Mouse (Mus musculus) midbrain, embryonic 15.5 days (tissue): ENCODE data around the gene Abtb2. TPM values are rescaled to one million over a fixed set of nuclear protein-coding genes. Genes with fewer than 3 reads are reported as not detected.

ENCODE experiments used
- ATAC-seq: fragments of 200-750 bp; cut with Nextera tagmentation; replicated peaks from 2 replicates; pipeline ENCODE4 v1.8.0; 2017; ENCODE audit warnings: moderate TSS enrichment
- H3K27ac ChIP-seq: fragments of 300-500 bp; sonication (generic); 2 replicates; pipeline ENCODE4 v1.5.1; 2015; ENCODE audit warnings: mild to moderate bottlenecking, inconsistent platforms
- H3K27me3 ChIP-seq: fragments of 300-500 bp; sonication (generic); replicated peaks from 2 replicates; pipeline ENCODE4 v1.6.1; 2015; ENCODE audit warnings: inconsistent platforms
- H3K36me3 ChIP-seq: fragments of 300-500 bp; sonication (generic); replicated peaks from 2 replicates; pipeline ENCODE4 v1.6.1; 2015; ENCODE audit warnings: inconsistent platforms
- H3K4me1 ChIP-seq: fragments of 300-500 bp; sonication (generic); 2 replicates; pipeline ENCODE4 v1.6.1; 2015; ENCODE audit warnings: inconsistent platforms
- H3K4me2 ChIP-seq: fragments of 300-500 bp; sonication (generic); 2 replicates; pipeline ENCODE4 v1.6.1; 2015; ENCODE audit warnings: inconsistent platforms, mild to moderate bottlenecking, moderate library complexity
- H3K4me3 ChIP-seq: fragments of 300-500 bp; sonication (generic); 2 replicates; pipeline ENCODE4 v1.5.1; 2015; ENCODE audit warnings: mild to moderate bottlenecking, inconsistent platforms
- H3K9ac ChIP-seq: fragments of 300-500 bp; sonication (generic); 2 replicates; pipeline ENCODE4 v1.6.1; 2015; ENCODE audit warnings: mild to moderate bottlenecking, inconsistent platforms
- H3K9me3 ChIP-seq: fragments of 300-500 bp; sonication (generic); 2 replicates; pipeline ENCODE4 v1.6.1; 2016; ENCODE audit warnings: inconsistent platforms
- WGBS: fragments of 180-500 bp; shearing (Covaris S2); methylation state at CpG from one replicate; pipeline ENCODE4 v1.1.7; 2015; ENCODE audit warnings: mixed read lengths; 5-methylcytosine and 5-hydroxymethylcytosine counted together
- polyA plus RNA-seq: library from polyadenylated mRNA; unstranded; fragments of >200 nt; fragmentation: Nextera tagmentation; extraction: Ambion mirVana; gene quantifications from 2 replicates; pipeline ENCODE4 v1.2.1, GENCODE M21; 2015

The Abtb2 gene
- polyA plus RNA-seq, 1 experiment from 2014 or later, result 10.3 TPM

DNA sequence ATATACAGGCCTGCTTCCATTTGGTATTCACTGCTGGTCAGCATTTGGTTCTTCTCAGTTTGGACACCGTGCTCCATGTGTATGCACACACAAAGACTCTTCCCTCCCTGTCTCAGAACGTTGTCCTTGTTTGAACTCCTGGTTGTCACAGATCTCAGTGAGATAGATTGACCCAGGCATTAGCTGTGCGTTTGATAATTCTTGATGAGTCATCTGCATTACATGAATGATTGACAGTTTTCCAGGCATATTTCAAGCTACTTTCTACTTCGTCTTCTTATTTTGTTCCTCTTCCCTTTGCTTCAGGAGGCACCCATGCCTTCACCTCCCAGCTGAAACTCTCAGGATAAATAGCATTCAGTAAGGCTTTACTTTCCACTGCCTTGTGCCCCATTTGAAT is 107.5 kb downstream of the Abtb2 start:
- no peak overlapping the region for H3K9ac ChIP-seq
- H3K27ac ChIP-seq, result no peak overlapping the region
- no peaks in the 10 kb centered on the region for H3K27me3 ChIP-seq
- no peak for ATAC-seq
- peaks cover 18% of the 10 kb centered on the region; the same call in 1 of the 2 replicates for H3K4me1 ChIP-seq
- no peaks in the 10 kb centered on the region for H3K9me3 ChIP-seq
- no peak overlapping the region for H3K4me2 ChIP-seq
- WGBS, result 83% methylated on average over 4 of the region's 4 CpGs
- no peak overlapping the region for H3K4me3 ChIP-seq
- no peaks in the 10 kb centered on the region for H3K36me3 ChIP-seq

DNA sequence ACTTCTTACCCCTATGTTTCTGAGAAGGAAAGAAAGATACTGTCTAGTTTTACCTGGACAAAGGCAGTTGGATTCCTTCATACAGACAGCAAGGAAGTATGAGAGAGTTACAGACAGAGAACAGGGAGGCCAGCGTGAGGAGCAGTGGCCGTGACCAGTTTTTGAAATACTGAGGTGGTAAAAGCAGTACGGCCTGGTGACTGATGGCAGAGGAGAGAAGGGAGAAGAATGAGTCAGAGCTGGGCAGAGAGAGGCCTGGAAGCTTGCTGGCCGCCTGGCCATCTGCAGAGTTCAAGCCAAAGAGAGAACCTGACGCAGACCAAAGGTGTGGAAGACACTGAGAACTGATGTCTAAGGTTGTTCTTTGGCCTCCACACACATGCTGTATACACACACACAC is 109.3 kb downstream of the Abtb2 start:
- 0 out of 2 replicates have a peak, but pooled peaks cover 7% of the 10 kb centered on the region for H3K4me1 ChIP-seq
- H3K9me3 ChIP-seq, result no peaks in the 10 kb centered on the region
- H3K4me2 ChIP-seq, result no peak overlapping the region
- H3K9ac ChIP-seq, result no peak overlapping the region
- H3K4me3 ChIP-seq, result no peak overlapping the region
- WGBS, result 92% methylated on average over 5 of the region's 5 CpGs
- ATAC-seq, result no peak
- H3K27me3 ChIP-seq, result no peaks in the 10 kb centered on the region
- H3K27ac ChIP-seq, result no peak overlapping the region
- H3K36me3 ChIP-seq, result no peaks in the 10 kb centered on the region

DNA sequence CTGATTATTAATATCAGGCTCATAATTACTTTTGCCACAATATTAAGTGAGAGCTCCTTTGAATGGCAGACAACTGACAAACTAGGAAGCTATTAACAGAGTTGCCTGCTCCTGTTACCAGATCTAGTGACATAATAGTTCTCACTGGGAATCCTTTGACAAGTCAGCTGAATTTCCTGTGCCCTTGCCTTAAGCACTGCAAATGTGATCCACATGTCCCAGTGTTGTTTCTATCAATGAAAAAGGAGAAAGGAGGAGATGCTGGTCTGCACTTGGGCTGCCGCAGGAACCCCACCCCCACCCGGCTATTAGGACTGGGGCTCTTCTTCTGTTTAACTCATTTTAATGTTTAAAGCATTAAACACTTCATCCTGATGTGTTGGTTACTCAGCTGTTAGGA is 110.7 kb downstream of the Abtb2 start:
- no peak overlapping the region for H3K27ac ChIP-seq
- H3K9ac ChIP-seq, result no peak overlapping the region
- no peak overlapping the region for H3K4me2 ChIP-seq
- WGBS, result 74% methylated on average over 2 of the region's 2 CpGs
- H3K4me1 ChIP-seq, result 0 out of 2 replicates have a peak, but pooled peaks cover 7% of the 10 kb centered on the region
- no peaks in the 10 kb centered on the region for H3K27me3 ChIP-seq
- H3K4me3 ChIP-seq, result no peak overlapping the region
- no peaks in the 10 kb centered on the region for H3K9me3 ChIP-seq
- no peak for ATAC-seq
- no peaks in the 10 kb centered on the region for H3K36me3 ChIP-seq

DNA sequence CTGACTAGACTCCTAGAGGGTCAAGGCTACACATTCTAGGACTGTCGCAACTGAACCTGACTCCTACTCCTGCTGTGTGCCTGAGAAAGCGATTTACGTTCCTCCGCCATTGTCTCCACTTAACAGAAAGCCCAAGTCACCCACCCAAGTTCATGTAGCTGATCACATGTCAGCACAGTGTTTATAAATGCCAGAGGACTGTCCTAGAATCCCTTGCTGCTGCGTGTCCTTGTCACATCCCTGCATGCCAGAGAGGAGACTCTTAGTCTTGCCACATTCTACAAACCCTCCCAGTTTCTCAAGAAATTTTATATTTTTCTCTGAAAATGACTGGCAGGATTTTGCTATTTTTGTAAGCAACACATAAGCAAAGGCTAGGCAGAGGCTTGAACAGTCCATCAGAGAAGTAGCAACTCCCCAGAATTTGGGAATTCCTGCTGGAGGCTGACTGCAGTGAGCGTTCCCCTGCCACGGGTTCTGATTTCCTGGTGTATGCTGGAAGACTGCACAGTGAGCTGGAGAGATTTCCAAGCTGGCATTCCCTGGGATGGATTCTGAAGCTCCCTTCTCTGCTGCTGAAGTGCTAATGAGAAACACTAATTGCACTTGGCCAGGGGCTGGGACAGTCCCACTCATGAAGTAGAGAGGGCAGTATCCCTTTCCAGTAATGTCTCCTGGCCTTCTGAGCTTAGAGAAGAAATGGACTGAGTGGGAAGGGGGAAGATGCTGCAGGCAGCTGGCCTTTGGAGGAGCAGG is 111.7 kb downstream of the Abtb2 start:
- no peak overlapping the region for H3K9ac ChIP-seq
- no peak for ATAC-seq
- no peak overlapping the region for H3K4me3 ChIP-seq
- H3K4me2 ChIP-seq, result no peak overlapping the region
- H3K9me3 ChIP-seq, result no peaks in the 10 kb centered on the region
- no peak overlapping the region for H3K27ac ChIP-seq
- 0 out of 2 replicates have a peak, but pooled peaks cover 7% of the 10 kb centered on the region for H3K4me1 ChIP-seq
- H3K27me3 ChIP-seq, result no peaks in the 10 kb centered on the region
- WGBS, result 78% methylated on average over 7 of the region's 7 CpGs
- H3K36me3 ChIP-seq, result no peaks in the 10 kb centered on the region

DNA sequence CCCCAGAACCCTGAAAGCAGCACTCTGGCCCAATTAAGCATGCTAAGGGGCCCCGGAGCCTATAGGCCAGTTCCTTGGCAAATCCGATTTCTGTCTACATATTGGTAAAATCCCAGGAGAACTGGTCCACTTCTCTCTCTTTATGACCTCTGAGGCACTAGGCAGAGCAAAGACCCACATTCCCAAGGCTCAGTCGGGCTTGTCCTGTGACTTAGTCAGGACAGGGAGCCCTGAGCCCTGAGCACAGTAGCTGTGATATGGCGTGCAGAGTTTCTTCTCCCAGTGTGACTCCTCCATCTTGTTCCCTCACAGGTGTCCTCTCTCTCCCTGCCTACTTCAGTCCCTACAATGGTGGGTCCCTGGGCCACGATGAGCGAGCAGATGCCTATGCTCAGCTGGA is 112.3 kb downstream of the Abtb2 start:
- Histone ChIP-seq H3K4me2 (no peak overlapping the region), H3K4me1 (0 out of 2 replicates have a peak, but pooled peaks cover 7% of the 10 kb centered on the region), H3K27me3 (no peaks in the 10 kb centered on the region), H3K4me3 (no peak overlapping the region), H3K27ac (no peak overlapping the region), H3K9me3 (no peaks in the 10 kb centered on the region), H3K9ac (no peak overlapping the region), H3K36me3 (no peaks in the 10 kb centered on the region)
- no peak for ATAC-seq
- 87% methylated on average over 6 of the region's 6 CpGs for whole genome bisulfite sequencing

DNA sequence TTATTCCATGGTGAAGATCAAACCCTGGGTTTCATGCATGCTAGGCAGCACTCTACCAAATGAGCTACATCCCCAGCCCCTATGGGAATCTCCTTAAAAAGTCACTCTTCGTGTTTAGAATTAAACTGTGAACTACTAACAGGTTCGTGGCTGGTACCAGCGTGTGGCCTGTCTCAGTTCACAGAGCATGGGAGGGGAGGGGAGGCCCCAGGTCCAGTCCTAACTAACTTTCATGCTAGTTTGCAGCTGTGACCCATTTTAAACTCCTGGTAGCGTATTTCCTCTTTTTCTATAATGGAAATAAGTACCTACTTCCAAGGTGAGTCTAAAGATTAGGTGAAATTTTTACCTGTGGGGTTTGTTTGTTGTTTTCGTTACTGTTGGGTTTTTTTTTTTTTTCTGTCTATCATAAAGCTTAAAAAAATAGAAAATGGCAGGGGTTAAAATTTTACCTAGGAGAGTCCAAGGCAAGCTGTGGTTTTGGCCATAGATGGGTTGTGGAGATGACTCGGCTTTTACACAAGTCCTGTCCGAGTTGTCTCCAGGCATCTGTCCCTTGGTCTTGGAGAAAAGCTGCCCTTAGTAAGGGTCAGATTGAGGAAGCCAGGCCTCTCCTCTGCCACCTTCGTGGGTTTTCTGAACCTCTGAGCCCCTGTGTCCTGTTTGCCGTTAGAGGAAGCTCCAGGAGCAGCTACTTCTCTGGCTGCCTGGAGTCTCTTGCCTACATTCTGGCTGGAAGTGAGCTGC is 114.4 kb downstream of the Abtb2 start:
- no peaks in the 10 kb centered on the region for H3K9me3 ChIP-seq
- H3K9ac ChIP-seq, result no peak overlapping the region
- H3K4me1 ChIP-seq, result 0 out of 2 replicates have a peak, but pooled peaks cover 7% of the 10 kb centered on the region
- H3K27me3 ChIP-seq, result no peaks in the 10 kb centered on the region
- no peak overlapping the region for H3K27ac ChIP-seq
- ATAC-seq, result no peak
- no peaks in the 10 kb centered on the region for H3K36me3 ChIP-seq
- H3K4me2 ChIP-seq, result no peak overlapping the region
- 76% methylated on average over 9 of the region's 9 CpGs for WGBS
- no peak overlapping the region for H3K4me3 ChIP-seq

DNA sequence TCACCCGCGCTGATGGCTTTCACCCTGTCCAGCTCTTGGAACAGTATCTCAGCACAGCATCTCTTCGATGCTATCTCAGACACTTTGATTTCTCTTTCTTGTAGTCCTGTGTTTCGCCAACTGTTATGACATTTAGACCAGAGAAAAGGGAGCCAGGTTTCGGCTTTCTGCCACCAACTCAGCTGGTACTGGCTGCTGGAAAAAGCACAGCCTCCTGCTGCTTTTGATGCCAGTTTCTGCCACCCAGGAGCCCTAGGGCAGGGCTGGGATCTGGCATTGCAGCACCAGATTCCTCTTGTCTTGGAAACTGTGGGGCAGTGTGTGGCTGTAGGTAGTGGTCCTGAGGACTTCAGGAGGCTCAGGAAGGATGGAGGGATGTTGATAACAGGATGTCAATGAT is 115.0 kb downstream of the Abtb2 start:
- no peak for ATAC-seq
- Histone ChIP-seq H3K27me3 (0 out of 2 replicates have a peak, but pooled peaks cover 2% of the 10 kb centered on the region), H3K36me3 (no peaks in the 10 kb centered on the region), H3K9me3 (no peaks in the 10 kb centered on the region), H3K4me2 (no peak overlapping the region), H3K4me3 (no peak overlapping the region), H3K4me1 (0 out of 2 replicates have a peak, but pooled peaks cover 7% of the 10 kb centered on the region), H3K9ac (no peak overlapping the region), H3K27ac (no peak overlapping the region)
- 83% methylated on average over 5 of the region's 5 CpGs for WGBS

DNA sequence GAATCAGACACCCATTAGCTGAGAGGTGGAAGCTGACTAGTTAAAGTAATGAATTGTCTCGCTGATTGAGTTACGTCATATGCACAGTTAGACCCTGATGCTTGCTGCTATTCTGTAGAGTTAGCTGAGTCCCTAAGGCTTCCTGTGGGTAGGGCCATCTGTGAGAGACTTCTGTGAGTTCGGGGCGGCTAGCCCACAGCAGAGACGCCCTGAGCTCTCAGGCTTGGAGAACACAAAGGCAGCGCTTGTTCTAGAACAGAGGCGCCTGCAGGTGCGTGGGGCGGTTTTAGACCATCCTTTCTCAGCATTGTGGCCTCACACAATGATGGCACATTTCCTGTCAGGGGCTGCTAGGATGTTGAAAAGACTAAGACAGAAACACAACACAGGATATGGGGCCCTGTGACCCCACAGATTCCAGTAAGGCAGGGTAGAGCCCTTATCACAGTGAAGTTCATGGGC is 116.2 kb downstream of the Abtb2 start:
- Histone ChIP-seq H3K4me2 (no peak overlapping the region), H3K27me3 (0 out of 2 replicates have a peak, but pooled peaks cover 2% of the 10 kb centered on the region), H3K4me1 (0 out of 2 replicates have a peak, but pooled peaks cover 4% of the 10 kb centered on the region), H3K27ac (no peak overlapping the region), H3K4me3 (no peak overlapping the region), H3K9me3 (no peaks in the 10 kb centered on the region), H3K36me3 (no peaks in the 10 kb centered on the region), H3K9ac (no peak overlapping the region)
- WGBS, result 72% methylated on average over 9 of the region's 9 CpGs
- no peak for ATAC-seq

DNA sequence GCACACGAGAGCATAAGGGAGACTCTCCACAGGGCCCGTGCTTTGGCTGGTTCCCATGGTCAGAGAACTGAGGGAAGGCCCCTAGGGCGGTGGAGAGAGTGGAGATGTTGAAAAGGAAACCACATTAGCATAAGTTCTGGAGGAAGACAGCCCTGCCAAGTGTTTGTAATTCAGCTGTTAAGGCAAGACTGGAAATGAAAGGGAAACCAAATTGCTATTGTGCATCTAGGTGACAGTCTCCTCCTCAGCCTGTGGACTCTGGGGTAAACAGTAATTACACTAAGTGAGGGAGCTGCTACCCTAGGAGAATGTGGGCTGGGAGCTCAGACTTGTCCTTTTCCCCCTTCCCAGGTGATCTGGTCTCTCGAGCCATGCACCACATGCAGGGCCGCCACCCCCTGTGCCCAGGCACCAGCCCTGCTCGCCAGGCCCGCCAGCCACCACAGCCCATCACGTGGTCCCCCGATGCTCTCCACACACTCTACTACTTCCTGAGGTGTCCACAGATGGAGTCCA is 116.9 kb downstream of the Abtb2 start:
- H3K9ac ChIP-seq, result no peak overlapping the region
- H3K27me3 ChIP-seq, result 0 out of 2 replicates have a peak, but pooled peaks cover 2% of the 10 kb centered on the region
- 74% methylated on average over 9 of the region's 9 CpGs for WGBS
- no peaks in the 10 kb centered on the region for H3K9me3 ChIP-seq
- H3K36me3 ChIP-seq, result no peaks in the 10 kb centered on the region
- H3K27ac ChIP-seq, result no peak overlapping the region
- no peak; the same call in 1 of the 2 replicates for ATAC-seq
- 0 out of 2 replicates have a peak, but pooled peaks cover 3% of the 10 kb centered on the region for H3K4me1 ChIP-seq
- no peak overlapping the region for H3K4me2 ChIP-seq
- no peak overlapping the region for H3K4me3 ChIP-seq

DNA sequence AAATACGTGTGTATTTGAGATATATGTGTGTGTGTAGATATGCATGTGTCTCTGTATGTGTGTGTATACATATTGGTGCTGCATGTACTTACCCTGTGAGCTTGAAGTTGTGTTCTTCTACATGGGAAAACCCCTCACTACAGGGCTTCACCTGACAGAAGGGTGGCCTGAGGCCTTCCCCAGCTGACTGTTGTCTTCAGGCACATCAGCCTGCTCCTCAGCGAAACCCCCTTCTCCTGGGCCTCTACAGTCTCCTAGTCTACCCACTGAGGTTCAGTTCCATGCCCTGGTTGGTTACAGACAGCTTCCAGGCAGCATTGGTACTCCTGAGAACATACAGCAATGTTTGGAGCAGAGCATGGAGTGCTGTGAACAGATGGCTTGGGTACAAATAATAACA is 118.3 kb downstream of the Abtb2 start:
- Histone ChIP-seq H3K36me3 (no peaks in the 10 kb centered on the region), H3K9ac (no peak overlapping the region), H3K27me3 (0 out of 2 replicates have a peak, but pooled peaks cover 2% of the 10 kb centered on the region), H3K4me3 (no peak overlapping the region), H3K27ac (no peak overlapping the region), H3K4me1 (0 out of 2 replicates have a peak, but pooled peaks cover 3% of the 10 kb centered on the region), H3K9me3 (no peaks in the 10 kb centered on the region), H3K4me2 (no peak overlapping the region)
- ATAC-seq, result no peak
- 98% methylated on average over 2 of the region's 2 CpGs for WGBS

DNA sequence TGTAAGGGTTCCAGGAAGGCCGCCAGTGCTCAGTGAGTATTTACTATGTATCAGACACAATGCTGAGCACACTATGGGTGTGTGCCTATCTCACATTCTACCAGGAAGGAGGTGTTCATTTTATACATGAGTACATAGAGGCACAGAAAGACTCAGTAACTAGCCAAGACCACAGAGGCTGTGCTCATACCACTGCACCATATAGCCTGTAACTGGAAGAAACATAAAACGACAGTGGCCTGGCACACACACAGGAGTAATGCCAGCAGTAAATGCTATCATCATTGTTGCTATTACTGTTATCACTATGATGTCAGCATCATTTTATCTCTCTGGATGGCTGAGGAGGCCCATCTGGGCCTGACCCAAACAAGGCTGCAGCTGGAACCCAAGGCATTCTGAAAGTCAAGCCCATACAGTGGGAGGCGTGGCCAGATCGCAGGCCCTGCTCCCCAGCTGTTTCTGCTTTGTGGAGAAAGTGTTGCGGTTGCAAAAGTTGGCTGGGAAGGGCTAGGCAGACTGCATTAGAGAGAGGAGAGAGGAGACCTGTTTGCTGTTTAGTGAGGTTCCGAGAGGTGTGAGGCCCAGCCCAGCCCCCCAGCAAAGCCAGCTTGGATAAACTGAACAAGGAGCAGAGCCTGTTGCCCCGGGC is 118.9 kb downstream of the Abtb2 start:
- H3K4me1 ChIP-seq, result 0 out of 2 replicates have a peak, but pooled peaks cover 3% of the 10 kb centered on the region
- H3K27me3 ChIP-seq, result 0 out of 2 replicates have a peak, but pooled peaks cover 2% of the 10 kb centered on the region
- H3K36me3 ChIP-seq, result no peaks in the 10 kb centered on the region
- no peak overlapping the region for H3K4me3 ChIP-seq
- H3K9me3 ChIP-seq, result no peaks in the 10 kb centered on the region
- H3K27ac ChIP-seq, result no peak overlapping the region
- H3K9ac ChIP-seq, result no peak overlapping the region
- no peak for ATAC-seq
- H3K4me2 ChIP-seq, result no peak overlapping the region
- 70% methylated on average over 7 of the region's 7 CpGs for WGBS

DNA sequence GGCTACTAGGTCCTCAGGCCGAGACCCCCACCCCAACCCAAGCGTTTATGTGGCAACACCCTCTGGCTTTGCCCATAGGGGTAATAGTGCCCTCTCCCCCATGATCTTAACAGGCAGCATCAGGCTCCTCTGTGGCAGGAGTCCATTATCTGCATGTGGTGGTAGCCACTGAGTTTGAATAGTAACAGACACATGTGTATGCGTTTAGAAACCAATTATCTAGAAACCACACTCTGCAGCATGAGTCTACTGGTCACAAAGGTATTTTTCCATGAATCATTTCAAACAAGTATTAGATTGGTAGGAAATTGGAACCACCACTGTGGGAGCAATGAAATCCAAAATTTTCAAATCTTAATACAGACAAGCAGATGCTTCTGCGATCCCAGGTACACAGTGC is 119.5 kb downstream of the Abtb2 start:
- Histone ChIP-seq H3K36me3 (no peaks in the 10 kb centered on the region), H3K4me1 (peaks cover 3% of the 10 kb centered on the region; the same call in 1 of the 2 replicates), H3K27ac (no peak overlapping the region), H3K4me2 (no peak overlapping the region), H3K9me3 (no peaks in the 10 kb centered on the region), H3K27me3 (0 out of 2 replicates have a peak, but pooled peaks cover 2% of the 10 kb centered on the region), H3K4me3 (no peak overlapping the region), H3K9ac (no peak overlapping the region)
- ATAC-seq, result no peak
- 84% methylated on average over 4 of the region's 4 CpGs for WGBS
